Mouse (Mus musculus): Measurements from ENCODE around the gene Gpr152. TPM values are rescaled to one million over a fixed set of nuclear protein-coding genes. Genes with fewer than 3 reads are reported as not detected.

The Gpr152 gene
- polyA plus RNA-seq, 1 experiment: not detected

DNA sequence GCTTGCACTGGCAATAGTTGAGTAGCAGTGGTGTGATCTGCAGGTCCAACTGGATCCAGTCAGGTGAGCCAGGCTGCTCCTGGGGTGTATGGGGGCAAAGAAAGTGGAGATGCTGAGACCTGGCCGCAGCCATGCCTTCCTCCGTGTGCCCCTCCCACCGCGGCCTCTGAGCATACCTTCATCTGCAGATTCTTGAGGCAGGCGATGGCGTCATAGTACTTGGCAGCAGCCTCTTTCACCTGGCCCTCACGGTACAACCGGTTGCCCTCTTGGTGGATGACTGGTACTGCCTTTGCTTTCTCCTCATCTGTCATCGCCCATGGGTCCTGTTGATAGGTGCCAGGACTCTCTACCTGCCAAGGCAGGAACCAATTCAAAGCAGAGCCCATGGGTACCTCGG lies 24.4 kb upstream of the Gpr152 start:
- Histone ChIP-seq H3K4me3 (ENCODE audit: insufficient read depth, poor library complexity, severe bottlenecking) (no peak overlapping the region), H3K36me3 (ENCODE audit: control insufficient read depth, insufficient read depth) (peaks cover 64% of the 10 kb centered on the region), H3K79me3 (ENCODE audit: low read depth) (peaks cover 4% of the 10 kb centered on the region), H3K79me2 (ENCODE audit: control insufficient read depth, insufficient read depth) (peaks cover 28% of the 10 kb centered on the region), H3K27me3 (ENCODE audit: control insufficient read depth, insufficient read depth, insufficient read length) (no peaks in the 10 kb centered on the region), H3ac (ENCODE audit: control insufficient read depth, insufficient read length, low read depth) (no peak overlapping the region)
- TF ChIP-seq MYOG (IDR thresholded peaks at IDR 0.05; ENCODE audit: control insufficient read depth, extremely low read depth, insufficient read length) (no peak), FOSL1 (IDR thresholded peaks at IDR 0.05; ENCODE audit: insufficient read depth, low read length, poor library complexity, severe bottlenecking) (no peak), USF1 (IDR thresholded peaks at IDR 0.05; ENCODE audit: low read depth) (no peak), MYOD1 (IDR thresholded peaks at IDR 0.05; ENCODE audit: control insufficient read depth, insufficient read length, low read depth) (no peak), CEBPB (IDR thresholded peaks at IDR 0.05; ENCODE audit: low read depth) (no peak), CTCF (IDR thresholded peaks at IDR 0.05; ENCODE audit: control insufficient read depth, insufficient read depth, insufficient read length) (no peak), MAX (IDR thresholded peaks at IDR 0.05) (no peak)

DNA sequence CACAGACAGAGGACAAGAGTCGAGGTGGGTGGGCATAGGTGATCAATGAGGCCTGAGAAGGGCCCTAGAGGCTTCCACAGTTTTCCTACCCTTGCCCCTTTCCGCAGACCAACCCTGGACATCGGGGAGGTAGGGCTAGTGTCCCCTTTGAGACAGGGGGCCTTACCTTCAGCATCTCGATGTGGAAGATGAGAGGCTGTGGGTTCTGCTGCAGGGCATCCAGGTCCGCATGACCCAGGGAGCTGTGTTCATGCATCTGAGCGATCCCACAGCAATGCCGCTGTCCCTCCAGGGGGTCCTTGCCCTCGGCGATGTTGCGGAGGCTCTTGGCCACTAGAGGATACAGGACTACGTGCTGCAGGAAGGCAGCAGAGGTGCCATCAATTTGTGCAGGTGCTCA lies 23.8 kb upstream of the Gpr152 start:
- Histone ChIP-seq H3K79me2 (ENCODE audit: control insufficient read depth, insufficient read depth) (peaks cover 34% of the 10 kb centered on the region), H3K27me3 (ENCODE audit: control insufficient read depth, insufficient read depth, insufficient read length) (no peaks in the 10 kb centered on the region), H3K4me3 (ENCODE audit: insufficient read depth, poor library complexity, severe bottlenecking) (no peak overlapping the region), H3K36me3 (ENCODE audit: control insufficient read depth, insufficient read depth) (peaks cover 60% of the 10 kb centered on the region), H3K79me3 (ENCODE audit: low read depth) (peaks cover 9% of the 10 kb centered on the region), H3ac (ENCODE audit: control insufficient read depth, insufficient read length, low read depth) (no peak overlapping the region)
- TF ChIP-seq MAX (IDR thresholded peaks at IDR 0.05): no peak
- no peak for TF ChIP-seq FOSL1 (IDR thresholded peaks at IDR 0.05; ENCODE audit: insufficient read depth, low read length, poor library complexity, severe bottlenecking)
- TF ChIP-seq CEBPB (IDR thresholded peaks at IDR 0.05; ENCODE audit: low read depth): no peak
- TF ChIP-seq CTCF (IDR thresholded peaks at IDR 0.05; ENCODE audit: control insufficient read depth, insufficient read depth, insufficient read length): no peak
- no peak for TF ChIP-seq MYOD1 (IDR thresholded peaks at IDR 0.05; ENCODE audit: control insufficient read depth, insufficient read length, low read depth)
- TF ChIP-seq MYOG (IDR thresholded peaks at IDR 0.05; ENCODE audit: control insufficient read depth, extremely low read depth, insufficient read length): no peak
- no peak for TF ChIP-seq USF1 (IDR thresholded peaks at IDR 0.05; ENCODE audit: low read depth)

DNA sequence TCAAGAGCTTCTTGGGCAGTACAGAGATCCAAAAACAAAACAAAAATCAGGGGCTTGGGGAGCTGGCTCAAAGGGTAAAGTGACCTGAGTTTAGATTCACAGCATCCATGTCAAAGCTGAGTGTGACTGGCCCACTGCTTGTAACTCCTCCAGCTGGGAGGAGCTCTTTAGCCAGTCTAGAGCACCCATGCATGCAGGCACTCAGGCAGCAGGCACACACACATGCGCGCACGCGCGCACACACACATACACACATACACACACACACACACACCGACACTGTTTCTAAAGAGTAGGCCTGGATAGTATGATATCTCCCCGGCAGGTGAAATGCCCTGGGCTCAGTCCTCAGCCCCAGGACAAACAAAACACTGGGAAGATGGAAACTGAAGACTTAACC lies 22.6 kb upstream of the Gpr152 start:
- Histone ChIP-seq H3K4me3 (ENCODE audit: insufficient read depth, poor library complexity, severe bottlenecking) (no peak overlapping the region), H3K27me3 (ENCODE audit: control insufficient read depth, insufficient read depth, insufficient read length) (no peaks in the 10 kb centered on the region), H3ac (ENCODE audit: control insufficient read depth, insufficient read length, low read depth) (no peak overlapping the region), H3K79me3 (ENCODE audit: low read depth) (peaks cover 10% of the 10 kb centered on the region), H3K79me2 (ENCODE audit: control insufficient read depth, insufficient read depth) (peaks cover 38% of the 10 kb centered on the region), H3K36me3 (ENCODE audit: control insufficient read depth, insufficient read depth) (peaks cover 49% of the 10 kb centered on the region)
- no peak for TF ChIP-seq CTCF (IDR thresholded peaks at IDR 0.05; ENCODE audit: control insufficient read depth, insufficient read depth, insufficient read length)
- no peak for TF ChIP-seq MYOD1 (IDR thresholded peaks at IDR 0.05; ENCODE audit: control insufficient read depth, insufficient read length, low read depth)
- TF ChIP-seq FOSL1 (IDR thresholded peaks at IDR 0.05; ENCODE audit: insufficient read depth, low read length, poor library complexity, severe bottlenecking): no peak
- no peak for TF ChIP-seq CEBPB (IDR thresholded peaks at IDR 0.05; ENCODE audit: low read depth)
- no peak for TF ChIP-seq MAX (IDR thresholded peaks at IDR 0.05)
- TF ChIP-seq USF1 (IDR thresholded peaks at IDR 0.05; ENCODE audit: low read depth): no peak
- TF ChIP-seq MYOG (IDR thresholded peaks at IDR 0.05; ENCODE audit: control insufficient read depth, extremely low read depth, insufficient read length): no peak

DNA sequence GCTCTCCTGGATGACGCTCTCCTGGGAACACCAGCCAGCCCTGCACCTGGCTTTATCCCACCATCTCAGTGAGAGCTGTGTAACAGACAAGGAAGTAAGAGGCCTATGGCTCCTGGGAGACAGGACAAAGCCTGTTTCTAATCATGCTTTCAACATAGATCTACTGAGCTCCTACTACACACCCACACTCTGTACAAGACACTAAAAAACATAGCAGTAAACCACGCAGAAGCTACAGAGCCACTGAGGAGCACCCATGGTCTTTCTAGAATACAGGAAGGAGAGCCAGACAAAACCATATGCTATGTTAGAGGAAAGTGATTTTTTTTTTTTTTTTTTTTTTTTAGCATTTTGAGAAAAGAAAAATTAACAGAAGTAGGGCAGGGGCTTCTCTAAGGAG lies 21.2 kb upstream of the Gpr152 start:
- TF ChIP-seq CTCF (IDR thresholded peaks at IDR 0.05; ENCODE audit: control insufficient read depth, insufficient read depth, insufficient read length) (no peak), MYOD1 (IDR thresholded peaks at IDR 0.05; ENCODE audit: control insufficient read depth, insufficient read length, low read depth) (no peak), CEBPB (IDR thresholded peaks at IDR 0.05; ENCODE audit: low read depth) (no peak), MYOG (IDR thresholded peaks at IDR 0.05; ENCODE audit: control insufficient read depth, extremely low read depth, insufficient read length) (no peak)
- Histone ChIP-seq H3K79me3 (ENCODE audit: low read depth) (peaks cover 10% of the 10 kb centered on the region), H3K36me3 (ENCODE audit: control insufficient read depth, insufficient read depth) (peaks cover 39% of the 10 kb centered on the region), H3K27me3 (ENCODE audit: control insufficient read depth, insufficient read depth, insufficient read length) (no peaks in the 10 kb centered on the region), H3ac (ENCODE audit: control insufficient read depth, insufficient read length, low read depth) (no peak overlapping the region), H3K4me3 (ENCODE audit: insufficient read depth, poor library complexity, severe bottlenecking) (no peak overlapping the region), H3K79me2 (ENCODE audit: control insufficient read depth, insufficient read depth) (peaks cover 38% of the 10 kb centered on the region)

DNA sequence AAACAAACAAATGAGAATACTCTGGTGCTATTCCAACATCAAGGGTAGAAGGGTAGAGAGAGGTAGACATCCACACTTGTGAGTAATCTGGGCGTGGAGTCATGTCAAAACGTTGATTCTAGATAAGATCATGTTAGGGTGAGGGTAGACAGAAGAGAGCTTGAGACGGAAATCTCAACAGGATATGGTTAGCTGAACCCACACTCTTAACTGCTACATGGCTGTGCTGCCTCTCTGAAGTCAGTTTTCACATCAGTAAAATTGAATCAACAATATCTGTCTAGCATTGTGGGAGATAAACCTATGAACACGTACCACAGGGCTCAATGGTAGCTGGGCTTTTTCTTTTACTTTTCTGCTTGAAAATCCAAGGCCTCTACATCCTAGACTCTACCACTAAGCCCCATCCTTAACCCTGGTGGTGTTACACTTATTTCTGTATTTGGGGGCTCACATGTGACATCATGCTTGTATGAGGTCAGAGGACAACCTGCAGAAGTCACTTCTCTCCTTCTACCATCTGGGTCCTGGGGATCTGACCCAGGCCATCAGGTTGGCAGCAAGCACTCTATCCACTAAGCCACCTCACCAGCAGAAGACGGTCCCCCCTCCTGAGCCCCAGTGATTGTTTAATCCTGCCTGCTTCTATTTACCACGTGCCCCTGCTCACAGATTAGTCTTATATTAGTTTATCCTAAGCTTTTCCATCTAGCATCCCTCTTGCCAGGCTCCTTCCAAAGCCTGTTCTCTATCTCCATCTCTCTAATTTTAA lies 19.7 kb upstream of the Gpr152 start:
- no peak overlapping the region for H3ac ChIP-seq (ENCODE audit: control insufficient read depth, insufficient read length, low read depth)
- TF ChIP-seq MAX (IDR thresholded peaks at IDR 0.05) (no peak), CEBPB (IDR thresholded peaks at IDR 0.05; ENCODE audit: low read depth) (no peak)
- peaks cover 38% of the 10 kb centered on the region for H3K79me2 ChIP-seq (ENCODE audit: control insufficient read depth, insufficient read depth)
- H3K36me3 ChIP-seq (ENCODE audit: control insufficient read depth, insufficient read depth): peaks cover 23% of the 10 kb centered on the region
- no peaks in the 10 kb centered on the region for H3K27me3 ChIP-seq (ENCODE audit: control insufficient read depth, insufficient read depth, insufficient read length)
- no peak overlapping the region for H3K4me3 ChIP-seq (ENCODE audit: insufficient read depth, poor library complexity, severe bottlenecking)
- peaks cover 10% of the 10 kb centered on the region for H3K79me3 ChIP-seq (ENCODE audit: low read depth)

DNA sequence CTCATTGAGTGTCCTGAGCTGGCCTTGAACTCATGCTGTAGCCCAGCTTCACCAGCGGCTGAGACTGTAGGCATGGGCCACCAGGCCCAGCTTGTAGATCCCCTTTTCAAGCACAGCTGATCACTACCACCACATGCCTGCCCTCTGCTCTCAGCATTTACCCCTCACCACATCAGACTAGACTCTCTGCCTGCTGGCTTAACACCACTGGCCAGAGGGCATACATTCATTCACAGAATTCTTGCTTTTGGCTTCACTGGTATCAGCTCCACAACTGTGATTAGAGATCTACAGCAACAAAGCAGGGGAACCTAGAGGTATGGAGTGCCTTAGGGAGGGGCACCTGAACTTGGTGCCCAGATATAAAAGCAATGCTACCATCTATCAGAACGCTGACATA lies 19.1 kb upstream of the Gpr152 start:
- no peak overlapping the region for H3ac ChIP-seq (ENCODE audit: control insufficient read depth, insufficient read length, low read depth)
- H3K79me2 ChIP-seq (ENCODE audit: control insufficient read depth, insufficient read depth): peaks cover 38% of the 10 kb centered on the region
- no peaks in the 10 kb centered on the region for H3K27me3 ChIP-seq (ENCODE audit: control insufficient read depth, insufficient read depth, insufficient read length)
- H3K36me3 ChIP-seq (ENCODE audit: control insufficient read depth, insufficient read depth): peaks cover 17% of the 10 kb centered on the region
- H3K4me3 ChIP-seq (ENCODE audit: insufficient read depth, poor library complexity, severe bottlenecking): no peak overlapping the region
- peaks cover 10% of the 10 kb centered on the region for H3K79me3 ChIP-seq (ENCODE audit: low read depth)
- TF ChIP-seq FOSL1 (IDR thresholded peaks at IDR 0.05; ENCODE audit: insufficient read depth, low read length, poor library complexity, severe bottlenecking): no peak
- TF ChIP-seq MAX (IDR thresholded peaks at IDR 0.05): no peak
- TF ChIP-seq CTCF (IDR thresholded peaks at IDR 0.05; ENCODE audit: control insufficient read depth, insufficient read depth, insufficient read length): no peak
- no peak for TF ChIP-seq CEBPB (IDR thresholded peaks at IDR 0.05; ENCODE audit: low read depth)
- no peak for TF ChIP-seq MYOD1 (IDR thresholded peaks at IDR 0.05; ENCODE audit: control insufficient read depth, insufficient read length, low read depth)

All from C2C12 (cell line).